Mouse (Mus musculus) spleen, adult 2 months (tissue): ENCODE results near the gene Irf2bp1.

Experiments
- CTCF ChIP-seq: fragments of 200-500 bp; IDR thresholded peaks from 2 replicates; pipeline ENCODE4 v1.5.1; 2011; ENCODE audit warnings: mild to moderate bottlenecking, inconsistent platforms; ENCODE audit not compliant: insufficient read depth, insufficient read length, insufficient replicate concordance; ENCODE audit errors: extremely low read depth
- POLR2A ChIP-seq: fragments of 200-500 bp; IDR thresholded peaks from 2 replicates; pipeline ENCODE4 v1.6.1; 2011; ENCODE audit warnings: low read depth, low read length, inconsistent platforms

GRCm38 (mm10) chr7:18965312-18965711 is 38.5 kb upstream of the Irf2bp1 start:
- TF ChIP-seq CTCF = no peak
- no peak for TF ChIP-seq POLR2A
